Mouse (Mus musculus) CH12.LX (cell line): Measurements from ENCODE around the gene Dync1i1. TPM values are rescaled to one million over a fixed set of nuclear protein-coding genes. Genes with fewer than 3 reads are reported as not detected.

Source experiments
- DNase-seq: peaks from one replicate; pipeline ENCODE4 v3.0.0-alpha.2; 2013; ENCODE audit errors: extremely low read depth
- H3K27ac ChIP-seq: 2 replicates; pipeline ENCODE4 v1.5.1; 2012; ENCODE audit warnings: low read depth, mild to moderate bottlenecking, control low read depth, moderate library complexity; ENCODE audit not compliant: insufficient read depth
- H3K27me3 ChIP-seq: replicated peaks from 2 replicates; pipeline ENCODE3; 2012; ENCODE audit warnings: inconsistent platforms
- H3K36me3 ChIP-seq, 2 experiments: replicated peaks in 1 of 2; 2 replicates each; pipeline versions ENCODE3 to v1.6.1; 2012; ENCODE audit warnings: inconsistent platforms in 1 of 2, low read length in 1 of 2, mild to moderate bottlenecking in 1 of 2, mixed read lengths in 1 of 2, moderate library complexity in 1 of 2; ENCODE audit not compliant: control insufficient read depth in 1 of 2, insufficient read depth in 1 of 2
- H3K4me1 ChIP-seq, 2 experiments: 2 replicates each; pipeline ENCODE4 v1.6.1; 2012; ENCODE audit warnings: inconsistent platforms in 1 of 2, moderate library complexity in 1 of 2; ENCODE audit not compliant: insufficient read depth in 2 of 2, control insufficient read depth in 1 of 2
- H3K4me2 ChIP-seq: 2 replicates; pipeline ENCODE4 v1.6.1; 2012; ENCODE audit warnings: low read depth, mild to moderate bottlenecking, control low read depth; ENCODE audit not compliant: poor library complexity, insufficient read depth, severe bottlenecking
- H3K4me3 ChIP-seq, 3 experiments: fragments of 150-350 bp in 1 of 3; sonication (generic) in 1 of 3; replicated peaks in 1 of 3; 2 replicates each; pipeline versions ENCODE3 to v1.5.1; 2011 to 2012; ENCODE audit warnings: low read depth in 2 of 3, low read length in 2 of 3, mild to moderate bottlenecking in 2 of 3, moderate library complexity in 2 of 3, control low read depth in 1 of 3, improper control_type of control experiment in 1 of 3, inconsistent platforms in 1 of 3, mixed read lengths in 1 of 3; ENCODE audit not compliant: poor library complexity in 1 of 3
- H3K79me2 ChIP-seq: replicated peaks from 2 replicates; pipeline ENCODE4 v1.6.1; 2012; ENCODE audit warnings: mild to moderate bottlenecking, moderate library complexity; ENCODE audit not compliant: control insufficient read depth, poor library complexity, insufficient read depth, severe bottlenecking; ENCODE audit errors: extremely low read depth
- H3K9ac ChIP-seq: 2 replicates; pipeline ENCODE4 v1.6.1; 2012; ENCODE audit warnings: low read depth, mild to moderate bottlenecking, control low read depth, moderate library complexity; ENCODE audit not compliant: insufficient read depth
- H3K9me3 ChIP-seq: replicated peaks from 2 replicates; pipeline ENCODE3; 2012; ENCODE audit warnings: low read length, inconsistent platforms, mixed read lengths
- BHLHE40 ChIP-seq: IDR thresholded peaks from 2 replicates; pipeline ENCODE4 v1.6.1; 2011; ENCODE audit warnings: mild to moderate bottlenecking, low read depth, low read length, improper control_type of control experiment
- CHD1 ChIP-seq: IDR thresholded peaks from 2 replicates; pipeline ENCODE4 v1.6.1; 2012; ENCODE audit warnings: low read depth, low read length, improper control_type of control experiment, inconsistent platforms
- E2F4 ChIP-seq: IDR thresholded peaks from 2 replicates; pipeline ENCODE4 v1.6.1; 2011; ENCODE audit warnings: low read depth, low read length, improper control_type of control experiment; ENCODE audit not compliant: insufficient replicate concordance
- EP300 ChIP-seq: IDR thresholded peaks from 2 replicates; pipeline ENCODE4 v1.6.1; 2011; ENCODE audit warnings: low read length, improper control_type of control experiment
- ETS1 ChIP-seq: conservative IDR thresholded peaks from 2 replicates; pipeline ENCODE4 v1.6.1; 2012; ENCODE audit warnings: low read depth, mild to moderate bottlenecking, inconsistent platforms, low read length, improper control_type of control experiment, moderate library complexity
- GABPA ChIP-seq: IDR thresholded peaks from 2 replicates; pipeline ENCODE4 v1.6.1; 2012; ENCODE audit warnings: low read depth, low read length, improper control_type of control experiment, inconsistent platforms; ENCODE audit not compliant: insufficient replicate concordance
- HCFC1 ChIP-seq: IDR thresholded peaks from 2 replicates; pipeline ENCODE4 v1.6.1; 2012; ENCODE audit warnings: low read depth, mild to moderate bottlenecking, inconsistent platforms, low read length, improper control_type of control experiment
- IRF4 ChIP-seq: IDR thresholded peaks from 2 replicates; pipeline ENCODE4 v1.6.1; 2014; ENCODE audit warnings: low read depth, mild to moderate bottlenecking, inconsistent platforms, low read length, improper control_type of control experiment
- JUN ChIP-seq: IDR thresholded peaks from 2 replicates; pipeline ENCODE4 v1.6.1; 2011; ENCODE audit warnings: low read depth, mild to moderate bottlenecking, low read length, improper control_type of control experiment, moderate library complexity; ENCODE audit not compliant: insufficient read depth
- KAT2A ChIP-seq: IDR thresholded peaks from 2 replicates; pipeline ENCODE4 v1.6.1; 2012; ENCODE audit warnings: low read length, improper control_type of control experiment, inconsistent platforms; ENCODE audit not compliant: insufficient replicate concordance
- MAFK ChIP-seq: IDR thresholded peaks from 2 replicates; pipeline ENCODE4 v1.6.1; 2011; ENCODE audit warnings: low read length, improper control_type of control experiment; ENCODE audit not compliant: insufficient replicate concordance
- MAX ChIP-seq: IDR thresholded peaks from 2 replicates; pipeline ENCODE4 v1.6.1; 2011; ENCODE audit warnings: low read length, improper control_type of control experiment
- MAZ ChIP-seq: IDR thresholded peaks from 2 replicates; pipeline ENCODE4 v1.6.1; 2012; ENCODE audit warnings: low read depth, mild to moderate bottlenecking, inconsistent platforms, low read length, improper control_type of control experiment, moderate library complexity
- MEF2A ChIP-seq: IDR thresholded peaks from 2 replicates; pipeline ENCODE4 v1.6.1; 2014; ENCODE audit warnings: low read depth, mild to moderate bottlenecking, inconsistent platforms, low read length, improper control_type of control experiment, borderline replicate concordance
- MXI1 ChIP-seq: IDR thresholded peaks from 2 replicates; pipeline ENCODE4 v1.6.1; 2011; ENCODE audit warnings: mild to moderate bottlenecking, low read depth, low read length, improper control_type of control experiment
- MYC ChIP-seq: IDR thresholded peaks from 2 replicates; pipeline ENCODE4 v1.6.1; 2011; ENCODE audit warnings: low read depth, mild to moderate bottlenecking, improper control_type of control experiment, low read length
- NELFE ChIP-seq: IDR thresholded peaks from 2 replicates; pipeline ENCODE4 v1.6.1; 2011; ENCODE audit warnings: low read depth, low read length, improper control_type of control experiment
- NRF1 ChIP-seq: IDR thresholded peaks from 2 replicates; pipeline ENCODE4 v1.6.1; 2014; ENCODE audit warnings: low read depth, mild to moderate bottlenecking, inconsistent platforms, low read length, improper control_type of control experiment, moderate library complexity
- PAX5 ChIP-seq: IDR thresholded peaks from 2 replicates; pipeline ENCODE4 v1.6.1; 2012; ENCODE audit warnings: low read length, inconsistent platforms, mixed read lengths
- POLR2A ChIP-seq: IDR thresholded peaks from 2 replicates; pipeline ENCODE4 v1.6.1; 2011; ENCODE audit warnings: low read depth, mild to moderate bottlenecking, improper control_type of control experiment, low read length
- POLR2AphosphoS2 ChIP-seq: IDR thresholded peaks from 2 replicates; pipeline ENCODE4 v1.6.1; 2011; ENCODE audit warnings: low read depth, low read length, improper control_type of control experiment
- RAD21 ChIP-seq: IDR thresholded peaks from 2 replicates; pipeline ENCODE4 v1.6.1; 2011; ENCODE audit warnings: low read depth, mild to moderate bottlenecking, low read length, improper control_type of control experiment, moderate library complexity
- RCOR1 ChIP-seq: conservative IDR thresholded peaks from 2 replicates; pipeline ENCODE4 v1.6.1; 2012; ENCODE audit warnings: low read depth, mild to moderate bottlenecking, inconsistent platforms, low read length, improper control_type of control experiment
- SIN3A ChIP-seq: IDR thresholded peaks from 2 replicates; pipeline ENCODE4 v1.6.1; 2012; ENCODE audit warnings: low read length, improper control_type of control experiment, inconsistent platforms
- TBP ChIP-seq: conservative IDR thresholded peaks from 2 replicates; pipeline ENCODE4 v1.6.1; 2011; ENCODE audit warnings: low read depth, low read length, improper control_type of control experiment
- TCF12 ChIP-seq: IDR thresholded peaks from 2 replicates; pipeline ENCODE4 v1.6.1; 2014; ENCODE audit warnings: low read depth, mild to moderate bottlenecking, inconsistent platforms, low read length, improper control_type of control experiment
- USF1 ChIP-seq: IDR thresholded peaks from 2 replicates; pipeline ENCODE4 v1.6.1; 2014; ENCODE audit warnings: low read depth, mild to moderate bottlenecking, inconsistent platforms, low read length, improper control_type of control experiment
- USF2 ChIP-seq: conservative IDR thresholded peaks from 2 replicates; pipeline ENCODE4 v1.6.1; 2011; ENCODE audit warnings: low read depth, low read length, improper control_type of control experiment
- ZMIZ1 ChIP-seq: IDR thresholded peaks from 2 replicates; pipeline ENCODE4 v1.6.1; 2012; ENCODE audit warnings: low read depth, mild to moderate bottlenecking, inconsistent platforms, low read length, improper control_type of control experiment
- ZNF384 ChIP-seq: IDR thresholded peaks from 2 replicates; pipeline ENCODE4 v1.6.1; 2012; ENCODE audit warnings: low read depth, low read length, improper control_type of control experiment, inconsistent platforms
- dilution Hi-C: fragments of 300-500 bp; cut with MboI; formaldehyde crosslinking; loops from 2 replicates; pipeline ENCODE4 v1.14.3; 2020; ENCODE audit warnings: low sequenced_read_pairs; ENCODE audit not compliant: extremely low pct_unique_long_range_greater_than_20kb, extremely low pct_ligation_motif_present
- in situ Hi-C: fragments of 300-500 bp; cut with MboI; formaldehyde crosslinking; loops from 3 replicates; pipeline ENCODE4 v1.14.3; 2019; ENCODE audit warnings: low sequenced_read_pairs, low pct_ligation_motif_present, low pct_unique_long_range_greater_than_20kb, mixed read lengths
- polyA plus RNA-seq: library from polyadenylated mRNA; unstranded; fragments of >175 nt; gene quantifications from 2 replicates; pipeline ENCODE4 v1.2.1, GENCODE M21; 2012; ENCODE audit warnings: low read depth; ENCODE audit not compliant: insufficient read length
- total RNA-seq, 2 experiments: library from RNA; depleted of rRNA; stranded (reverse); fragments of 300-350 nt in 1 of 2; fragments of >200 nt in 1 of 2; gene quantifications; 2 replicates each; pipeline ENCODE4 v1.2.3; 2012 to 2014

Dync1i1 gene
- total and polyA plus RNA-seq, 3 experiments = not detected

GRCm38 (mm10) chr6:5710063-5710605 lies 15.3 kb upstream of the Dync1i1 start:
- no peak for TF ChIP-seq MAZ
- TF ChIP-seq GABPA = no peak
- TF ChIP-seq ETS1 = no peak
- no peak for TF ChIP-seq JUN
- TF ChIP-seq ZNF384 = no peak
- TF ChIP-seq POLR2A = no peak
- no peak for TF ChIP-seq USF1
- TF ChIP-seq MAFK = no peak
- TF ChIP-seq NRF1 = no peak
- no peak for TF ChIP-seq ZMIZ1
- no peak for TF ChIP-seq RCOR1
- no peak for TF ChIP-seq IRF4
- TF ChIP-seq BHLHE40 = no peak
- no peak for TF ChIP-seq EP300
- no peak for TF ChIP-seq MYC
- no peak for TF ChIP-seq SIN3A
- TF ChIP-seq PAX5 = no peak
- no peak for TF ChIP-seq KAT2A
- TF ChIP-seq CHD1 = no peak
- TF ChIP-seq MAX = no peak
- dilution Hi-C loops = no loop called here
- Histone ChIP-seq H3K4me1 (no peaks in the 10 kb centered on the region), H3K36me3 (no peaks in the 10 kb centered on the region), H3K79me2 (no peaks in the 10 kb centered on the region), H3K4me2 (no peak overlapping the region), H3K4me3 (no peak overlapping the region), H3K27me3 (no peaks in the 10 kb centered on the region), H3K9ac (no peak overlapping the region), H3K9me3 (no peaks in the 10 kb centered on the region), H3K27ac (no peak overlapping the region)
- DNase-seq = no peak
- in situ Hi-C loops = no loop called here

DNA sequence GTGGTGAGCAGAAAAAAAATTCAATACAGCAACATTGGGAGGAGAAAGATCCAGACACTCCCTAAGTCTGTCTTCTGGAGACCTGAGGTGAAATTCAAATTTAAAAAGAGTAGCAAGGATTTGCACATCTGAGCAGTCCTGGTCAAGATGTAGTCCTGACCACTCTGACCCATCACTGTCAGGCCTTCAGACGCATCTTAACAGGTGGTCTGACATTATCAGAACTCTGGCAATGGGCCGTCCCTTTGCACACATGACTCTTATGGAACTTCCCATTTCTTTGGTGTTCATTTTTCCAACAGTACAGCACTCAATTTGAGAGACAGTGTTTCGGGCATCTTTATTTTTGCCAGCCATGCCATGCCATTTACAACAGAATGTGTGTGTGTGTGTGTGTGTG lies 12.8 kb upstream of the Dync1i1 start:
- Histone ChIP-seq H3K9me3 (no peaks in the 10 kb centered on the region), H3K27me3 (no peaks in the 10 kb centered on the region), H3K4me1 (peaks cover 0 to 4% of the 10 kb centered on the region in 2 experiments; a peak in 1 of 4 replicates), H3K9ac (no peak overlapping the region), H3K4me2 (no peak overlapping the region), H3K4me3 (no peak overlapping the region), H3K36me3 (no peaks in the 10 kb centered on the region), H3K79me2 (no peaks in the 10 kb centered on the region), H3K27ac (no peak overlapping the region)
- dilution Hi-C loops = no loop called here
- no peak for DNase-seq
- in situ Hi-C loops = no loop called here
- TF ChIP-seq MAX (no peak), MXI1 (no peak), POLR2AphosphoS2 (no peak), MYC (no peak), RAD21 (no peak), NELFE (no peak), MEF2A (no peak), IRF4 (no peak), BHLHE40 (no peak), POLR2A (no peak), USF2 (no peak), JUN (no peak), USF1 (no peak), TBP (no peak), KAT2A (no peak), ETS1 (no peak), E2F4 (no peak), ZMIZ1 (no peak), TCF12 (no peak), HCFC1 (no peak)
